Comparison of ENCODE assay signal across 23 mouse cellular contexts in the genomic region with DNA sequence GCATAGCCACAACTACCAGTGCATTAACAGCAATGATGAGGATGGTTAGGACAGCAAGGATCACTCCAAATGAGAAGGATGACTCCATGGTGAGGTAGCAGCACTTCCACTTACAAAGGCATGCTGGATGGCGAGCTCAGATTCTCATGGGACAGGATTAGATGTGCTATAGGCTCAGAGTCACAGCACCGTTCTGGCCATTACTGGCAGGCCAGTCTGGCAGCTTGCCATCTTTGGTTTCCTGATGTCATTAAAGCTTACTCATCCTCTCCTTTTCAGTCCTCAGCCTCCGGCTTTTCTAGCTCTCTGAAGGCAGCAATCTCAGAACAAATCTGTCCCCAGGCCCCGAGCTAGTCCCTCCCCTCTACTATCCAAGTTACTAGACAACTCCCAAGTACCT. TPM values are rescaled to one million over a fixed set of nuclear protein-coding genes. Genes with fewer than 3 reads are reported as not detected.
DNase-seq lines count a peak whose midpoint lies in the region; ATAC-seq lines count a peak whose summit lies in the region.
"Had no signal": no experiment of that assay in that cellular context is flagged by ENCODE, and none has a peak within 500 bp of the region (broad histone marks: within the 10 kb centered on the region; RNA-seq: fewer than 3 reads in every experiment).

Gene Gpr119 (minus strand): TSS at position 308 of the 400 bp plus-strand sequence.

- no peaks in the 10 kb centered on the region for H3K4me1 ChIP-seq in forebrain, embryonic 16.5 days (replicated peaks; ENCODE audit: control insufficient read depth, insufficient read depth, low read length)
- H3K4me1 ChIP-seq: heart, embryonic 15.5 days; intestine, embryonic 15.5 days; midbrain, embryonic 12.5 days had no signal

- ATAC-seq in forebrain, embryonic 16.5 days, result no peak
- ATAC-seq in erythroid progenitor cell, adult 5-6 weeks (replicated peaks; ENCODE audit: low FRiP score, poor library complexity, severe bottlenecking), result no peak
- ATAC-seq: intestine, embryonic 15.5 days; lung, postnatal 0 days had no signal

- no peak within 1 kb of the TSS for H3K27ac ChIP-seq in forebrain, embryonic 16.5 days (ENCODE audit: low read length)
- H3K27ac ChIP-seq: heart, embryonic 15.5 days; intestine, embryonic 15.5 days; midbrain, embryonic 12.5 days had no signal

- H3K4me3 ChIP-seq in forebrain, embryonic 16.5 days (replicated peaks; ENCODE audit: low read length), result no peak within 1 kb of the TSS
- H3K4me3 ChIP-seq: heart, embryonic 15.5 days; intestine, embryonic 15.5 days; midbrain, embryonic 12.5 days had no signal

- DNase-seq in cerebellum, postnatal 10 days, result peak; percentile 32 to 34
- DNase-seq in cerebellum, adult 9-10 months, result no peak
- DNase-seq in lung, postnatal 10 days, result peak; percentile 6
- DNase-seq in lung, adult 18-20 months, result no peak
- peak; percentile 67 for DNase-seq in MN1 (ENCODE audit: low spot score)
- peak; percentile 73 for DNase-seq in adrenal gland, postnatal 14 days
- DNase-seq: cerebellum, adult 11-12 months; thymus, adult 2 months had no signal

- H3K9me3 ChIP-seq in forebrain, embryonic 16.5 days (ENCODE audit: control insufficient read depth, low read length), result no peaks in the 10 kb centered on the region
- H3K9me3 ChIP-seq: heart, embryonic 15.5 days; intestine, embryonic 15.5 days; midbrain, embryonic 12.5 days had no signal

- no peak within 1 kb of the TSS for H3K9ac ChIP-seq in forebrain, embryonic 16.5 days (replicated peaks; ENCODE audit: low read depth, low read length)
- H3K9ac ChIP-seq: heart, embryonic 15.5 days; intestine, embryonic 15.5 days; midbrain, embryonic 12.5 days had no signal

- WGBS in forebrain, embryonic 16.5 days, result 53% methylated on average over 4 of the region's 4 CpGs

- H3K27me3 ChIP-seq in forebrain, embryonic 16.5 days (replicated peaks; ENCODE audit: control insufficient read depth, insufficient read depth, low read length), result no peaks in the 10 kb centered on the region
- H3K27me3 ChIP-seq: heart, embryonic 15.5 days; intestine, embryonic 15.5 days; midbrain, embryonic 12.5 days had no signal

- no peak within 1 kb of the TSS for H3K4me2 ChIP-seq in forebrain, embryonic 16.5 days (ENCODE audit: low read length)
- H3K4me2 ChIP-seq: heart, embryonic 15.5 days; intestine, embryonic 15.5 days; liver, embryonic 11.5 days; midbrain, embryonic 12.5 days had no signal

- H3K36me3 ChIP-seq in forebrain, embryonic 16.5 days (ENCODE audit: control insufficient read depth, insufficient read depth), result no peaks in the 10 kb centered on the region
- H3K36me3 ChIP-seq: heart, embryonic 15.5 days; intestine, embryonic 15.5 days; midbrain, embryonic 12.5 days had no signal

RNA-seq across cellular contexts. Expression of gene Gpr119, which starts in this region (rescaled TPM):
- not detected in 2 replicates for total RNA-seq in adrenal gland, postnatal 14 days (2021)
- not detected in 2 replicates for polyA plus RNA-seq in forebrain, embryonic 16.5 days (2015; fragmentation: Nextera tagmentation; extraction: Ambion mirVana)
- not detected in 2 replicates for total RNA-seq in erythroid progenitor cell, adult 5-6 weeks (2015; ENCODE audit: low replicate concordance)
- total RNA-seq in erythroid progenitor cell, adult 5-6 weeks (2017; ENCODE audit: low replicate concordance), result not detected in 2 replicates
- total RNA-seq: layer of hippocampus, postnatal 10 days; left cerebral cortex, postnatal 36 days had no signal
- polyA plus RNA-seq: cortical plate, adult 2 months; forebrain, embryonic 11.5 days; gonadal fat pad, adult 2 months; heart, embryonic 15.5 days; hindbrain, embryonic 11.5 days; lung, postnatal 0 days; midbrain, embryonic 12.5 days; neural tube, embryonic 11.5 days; stomach, embryonic 14.5 days had no signal

Comparison
In these comparisons a context has a peak if more than half of its experiments do, and no peak if none do; other contexts are left out.
1. DNase-seq: peak in cerebellum, postnatal 10 days (2 of 2), lung, postnatal 10 days (single experiment) and MN1 (single experiment); none in cerebellum, adult 9-10 months (single experiment) and lung, adult 18-20 months (0 of 2).
2. Peak in DNase-seq in adrenal gland, postnatal 14 days; RNA of the gene not detected or under 1 TPM.